ENCODE assay signal across 18 mouse cellular contexts in the genomic region with DNA sequence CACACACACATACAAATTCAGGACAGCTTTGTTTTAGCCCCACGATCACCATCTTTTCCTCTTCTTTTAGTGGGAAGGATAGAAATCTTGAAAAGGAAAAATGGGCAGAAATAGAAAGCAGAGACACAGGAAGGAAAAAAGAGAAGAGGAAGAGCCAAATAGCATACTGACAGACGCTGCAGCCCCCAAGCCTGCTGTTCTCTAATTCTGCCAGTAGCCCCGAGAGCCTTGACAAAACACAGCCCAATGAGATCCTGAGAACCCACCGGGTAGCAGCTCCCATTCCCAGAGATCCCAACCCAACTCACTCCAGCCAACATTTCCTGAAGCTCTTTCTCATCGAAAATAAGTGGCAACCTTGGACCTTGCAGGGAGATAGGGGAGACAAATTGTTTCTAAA. TPM values are rescaled to one million over a fixed set of nuclear protein-coding genes. Genes with fewer than 3 reads are reported as not detected.
"Had no signal": no experiment of that assay in that cellular context is flagged by ENCODE, and none has a peak within 500 bp of the region (broad histone marks: within the 10 kb centered on the region; RNA-seq: fewer than 3 reads in every experiment).

No protein-coding gene starts in this region.

- H3K36me3 ChIP-seq: midbrain, embryonic 10.5 days; midbrain, embryonic 12.5 days; neural tube, embryonic 13.5 days; neural tube, embryonic 15.5 days had no signal

- H3K4me2 ChIP-seq: lung, embryonic 14.5 days; midbrain, embryonic 12.5 days; neural tube, embryonic 13.5 days; neural tube, embryonic 15.5 days had no signal

- H3K4me3 ChIP-seq: midbrain, embryonic 10.5 days; midbrain, embryonic 12.5 days; myocyte; neural tube, embryonic 13.5 days; neural tube, embryonic 15.5 days had no signal

- DNase-seq: lung, adult 18-20 months; lung, embryonic 14.5 days; lung, postnatal 10 days; lung, postnatal 4 days; midbrain, embryonic 14.5 days; retina, postnatal 1 day; right cerebral cortex, postnatal 4 days; spleen, adult 18-20 months; thymus, adult 18-20 months; thymus, postnatal 14 days; thymus, postnatal 36 days had no signal

- H3K9ac ChIP-seq: lung, embryonic 14.5 days; midbrain, embryonic 12.5 days; neural tube, embryonic 13.5 days; neural tube, embryonic 15.5 days had no signal

- H3K27ac ChIP-seq: midbrain, embryonic 10.5 days; midbrain, embryonic 12.5 days; neural tube, embryonic 13.5 days; neural tube, embryonic 15.5 days had no signal

- H3K4me1 ChIP-seq: midbrain, embryonic 10.5 days; midbrain, embryonic 12.5 days; neural tube, embryonic 13.5 days; neural tube, embryonic 15.5 days had no signal

- ATAC-seq: midbrain, embryonic 16.5 days had no signal

- H3K9me3 ChIP-seq: midbrain, embryonic 10.5 days; midbrain, embryonic 12.5 days; neural tube, embryonic 13.5 days; neural tube, embryonic 15.5 days had no signal

RNA-seq across cellular contexts. Expression of a gene that starts 19.4 kb away (rescaled TPM):
- total RNA-seq: megakaryocyte-erythroid progenitor cell, adult 5-6 weeks had no signal
